Mouse (Mus musculus): ENCODE measurements around the gene Ypel3. TPM values are rescaled to one million over a fixed set of nuclear protein-coding genes. Genes with fewer than 3 reads are reported as not detected.
A peak's percentile ranks its signal among the peaks of the same experiment; 100 is the strongest.
"Not testable (repeated sequence)": the region's sequence is repeated elsewhere in the genome, so short reads cannot be mapped to it uniquely, and the experiment has no call there.

Gene Ypel3
- polyA plus RNA-seq (2015; fragmentation: Nextera tagmentation; extraction: Ambion mirVana): 102 and 119 TPM in 2 replicates

DNA sequence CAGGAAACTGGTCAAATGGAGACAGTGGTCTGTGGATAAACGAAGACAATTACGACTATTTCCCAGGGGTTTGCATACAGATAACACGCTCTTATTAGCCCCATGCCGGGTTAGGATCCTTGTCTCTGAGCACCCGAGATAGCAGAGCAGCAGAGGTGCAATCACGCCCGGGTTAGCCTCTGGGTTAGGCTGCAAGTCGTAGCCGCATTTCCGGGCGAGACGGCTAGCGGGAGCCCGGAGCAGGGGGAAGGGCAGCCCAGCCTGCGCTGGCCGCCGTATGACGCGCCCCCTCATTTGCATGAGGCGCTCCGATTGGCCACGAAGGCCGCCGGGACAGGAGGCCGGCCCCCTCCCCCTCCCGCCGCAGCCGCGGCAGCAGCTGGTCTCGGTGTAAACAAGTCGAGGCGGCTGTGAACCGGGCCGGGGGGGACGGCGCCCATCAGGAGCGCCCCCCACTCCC is at the start of gene Ypel3:
TSS of gene Ypel3 (plus strand) at position 358 of the 460 bp plus-strand sequence.
- ATAC-seq (ENCODE audit: low read depth): peak; percentile 96
- Histone ChIP-seq H3K9ac (ENCODE audit: low read depth, low read length) (peak within 1 kb of the TSS; percentile 100), H3K27ac (ENCODE audit: low read length) (peak within 1 kb of the TSS; percentile 94), H3K9me3 (replicated peaks; ENCODE audit: control insufficient read depth, low read length) (no peaks in the 10 kb centered on the region), H3K36me3 (ENCODE audit: control insufficient read depth, insufficient read depth) (peaks cover 10% of the 10 kb centered on the region), H3K4me2 (ENCODE audit: low read depth, low read length) (peak within 1 kb of the TSS; percentile 84), H3K27me3 (ENCODE audit: control insufficient read depth, insufficient read depth, low read depth, low read length) (no peaks in the 10 kb centered on the region), H3K4me3 (ENCODE audit: low read depth, low read length) (peak within 1 kb of the TSS; percentile 85), H3K4me1 (ENCODE audit: control insufficient read depth, low read depth, low read length) (peaks cover 48% of the 10 kb centered on the region)
- WGBS (ENCODE audit: insufficient replicate concordance): under 1% methylated on average over 35 of the region's 37 CpGs

DNA sequence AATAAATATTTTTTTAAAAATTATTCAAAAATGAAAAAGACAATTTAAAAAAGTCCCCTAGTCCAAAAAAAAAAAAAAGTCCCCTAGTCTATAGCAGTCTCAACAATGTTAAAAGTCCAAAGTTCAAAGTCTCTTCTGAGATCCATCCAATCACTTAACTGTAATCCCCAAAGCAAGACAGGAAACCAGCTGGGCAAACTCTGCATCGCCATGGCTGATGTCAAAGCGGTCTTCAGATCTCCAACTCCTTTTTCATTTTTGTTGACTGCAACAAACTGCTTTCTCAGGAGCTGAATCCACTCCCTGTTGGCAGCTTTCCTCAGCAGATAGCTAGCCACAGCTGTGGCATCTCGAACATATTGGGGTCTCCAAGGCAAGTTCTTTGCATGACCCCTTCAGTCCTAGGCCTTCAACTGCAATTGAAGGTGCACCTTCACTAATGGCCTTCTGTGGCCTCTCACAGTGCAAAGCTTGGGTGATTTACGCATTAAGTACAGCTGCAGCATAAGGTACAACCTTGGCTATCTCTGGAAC is 46.4 kb upstream of the Ypel3 start:
- H3K27me3 ChIP-seq (ENCODE audit: control insufficient read depth, insufficient read depth, low read depth, low read length); H3K27ac ChIP-seq (ENCODE audit: low read length); H3K4me2 ChIP-seq (ENCODE audit: low read depth, low read length); H3K36me3 ChIP-seq (ENCODE audit: control insufficient read depth, insufficient read depth); ATAC-seq (ENCODE audit: low read depth); H3K9me3 ChIP-seq (replicated peaks; ENCODE audit: control insufficient read depth, low read length); H3K4me3 ChIP-seq (ENCODE audit: low read depth, low read length); H3K9ac ChIP-seq (ENCODE audit: low read depth, low read length); H3K4me1 ChIP-seq (ENCODE audit: control insufficient read depth, low read depth, low read length): not testable (repeated sequence)
- 56% methylated on average over 4 of the region's 4 CpGs for WGBS (ENCODE audit: insufficient replicate concordance)

DNA sequence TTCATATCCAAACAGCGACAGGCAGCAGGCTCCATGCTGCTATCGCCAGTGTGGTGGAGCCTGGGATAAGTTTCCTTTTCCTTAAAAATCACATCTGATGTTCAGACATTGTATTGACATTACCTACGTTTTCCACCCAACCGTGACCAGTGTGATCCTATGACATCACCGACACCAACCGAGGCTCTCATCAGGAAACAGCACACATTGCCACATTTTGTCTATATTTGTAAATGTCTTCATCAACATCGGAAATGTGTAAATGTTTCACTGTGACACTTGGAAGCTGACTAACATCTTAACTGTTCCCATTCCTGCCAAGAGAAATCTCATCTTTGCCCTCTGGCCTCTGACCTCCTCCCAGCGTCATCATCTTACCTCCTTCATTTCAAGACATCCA is 40.6 kb upstream of the Ypel3 start:
- WGBS (ENCODE audit: insufficient replicate concordance): 67% methylated on average over 8 of the region's 8 CpGs
- Histone ChIP-seq H3K4me2 (ENCODE audit: low read depth, low read length) (no peak overlapping the region), H3K4me3 (ENCODE audit: low read depth, low read length) (no peak overlapping the region), H3K9me3 (replicated peaks; ENCODE audit: control insufficient read depth, low read length) (no peaks in the 10 kb centered on the region), H3K9ac (ENCODE audit: low read depth, low read length) (no peak overlapping the region), H3K4me1 (ENCODE audit: control insufficient read depth, low read depth, low read length) (no peaks in the 10 kb centered on the region), H3K27me3 (ENCODE audit: control insufficient read depth, insufficient read depth, low read depth, low read length) (no peaks in the 10 kb centered on the region), H3K36me3 (ENCODE audit: control insufficient read depth, insufficient read depth) (no peaks in the 10 kb centered on the region), H3K27ac (ENCODE audit: low read length) (no peak overlapping the region)
- no peak for ATAC-seq (ENCODE audit: low read depth)

DNA sequence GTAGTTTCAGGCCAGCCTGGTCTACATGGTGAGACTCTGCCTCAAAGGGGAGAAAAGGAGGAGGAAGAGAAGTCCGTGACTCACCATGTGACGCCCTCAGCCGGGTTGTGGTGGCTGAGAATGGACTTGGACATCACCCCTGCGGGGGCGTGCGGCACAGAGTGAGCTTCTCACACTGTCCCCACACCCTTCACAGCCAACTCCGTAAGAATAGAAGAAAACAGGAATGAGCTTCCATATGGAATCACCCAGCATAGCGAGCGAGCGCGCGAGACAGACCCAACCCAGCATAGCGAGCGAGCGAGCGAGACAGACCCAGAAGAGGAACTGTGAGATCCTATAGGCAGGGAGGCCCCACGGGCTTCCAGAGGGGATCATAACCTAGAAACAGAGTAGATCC is 37.2 kb upstream of the Ypel3 start:
- Histone ChIP-seq H3K36me3 (ENCODE audit: control insufficient read depth, insufficient read depth) (no peaks in the 10 kb centered on the region), H3K4me1 (ENCODE audit: control insufficient read depth, low read depth, low read length) (no peaks in the 10 kb centered on the region), H3K27ac (ENCODE audit: low read length) (no peak overlapping the region), H3K4me2 (ENCODE audit: low read depth, low read length) (no peak overlapping the region), H3K9me3 (replicated peaks; ENCODE audit: control insufficient read depth, low read length) (no peaks in the 10 kb centered on the region), H3K9ac (ENCODE audit: low read depth, low read length) (no peak overlapping the region), H3K4me3 (ENCODE audit: low read depth, low read length) (no peak overlapping the region), H3K27me3 (ENCODE audit: control insufficient read depth, insufficient read depth, low read depth, low read length) (no peaks in the 10 kb centered on the region)
- 73% methylated on average over 17 of the region's 17 CpGs for WGBS (ENCODE audit: insufficient replicate concordance)
- no peak for ATAC-seq (ENCODE audit: low read depth)

DNA sequence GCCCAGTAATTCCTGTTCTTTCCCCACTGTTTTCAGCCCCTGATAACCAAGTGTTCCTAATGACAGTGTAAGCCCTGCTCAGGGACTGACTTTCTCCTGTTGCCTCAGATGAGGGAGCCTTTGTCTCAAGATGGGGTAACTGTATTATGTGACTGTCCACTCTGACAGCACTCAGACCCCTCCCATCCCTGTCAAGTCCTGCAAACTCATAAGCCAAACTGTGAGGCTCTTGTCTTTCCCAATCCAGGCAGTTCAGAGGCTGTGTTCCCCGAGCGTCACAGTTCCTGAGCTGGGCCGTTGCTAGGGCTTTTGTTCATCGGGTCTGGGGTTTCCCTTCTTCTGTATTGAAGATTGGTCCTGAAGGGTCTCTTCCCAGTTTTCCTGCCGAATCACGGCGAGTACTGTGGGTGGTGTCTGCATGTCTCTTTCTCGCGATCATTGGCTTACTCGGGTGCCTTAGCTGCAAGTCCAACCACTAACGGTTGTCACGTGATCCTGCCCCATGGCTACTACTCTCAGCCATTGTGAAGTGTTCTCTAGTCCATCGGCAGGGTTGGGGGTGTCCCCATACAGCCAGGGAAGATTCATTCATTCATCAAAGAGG is 36.5 kb upstream of the Ypel3 start:
- Histone ChIP-seq H3K4me1 (ENCODE audit: control insufficient read depth, low read depth, low read length) (no peaks in the 10 kb centered on the region), H3K36me3 (ENCODE audit: control insufficient read depth, insufficient read depth) (no peaks in the 10 kb centered on the region), H3K4me2 (ENCODE audit: low read depth, low read length) (no peak overlapping the region), H3K9me3 (replicated peaks; ENCODE audit: control insufficient read depth, low read length) (no peaks in the 10 kb centered on the region), H3K9ac (ENCODE audit: low read depth, low read length) (no peak overlapping the region), H3K27ac (ENCODE audit: low read length) (no peak overlapping the region), H3K4me3 (ENCODE audit: low read depth, low read length) (no peak overlapping the region), H3K27me3 (ENCODE audit: control insufficient read depth, insufficient read depth, low read depth, low read length) (no peaks in the 10 kb centered on the region)
- ATAC-seq (ENCODE audit: low read depth): no peak
- WGBS (ENCODE audit: insufficient replicate concordance): 69% methylated on average over 13 of the region's 13 CpGs

DNA sequence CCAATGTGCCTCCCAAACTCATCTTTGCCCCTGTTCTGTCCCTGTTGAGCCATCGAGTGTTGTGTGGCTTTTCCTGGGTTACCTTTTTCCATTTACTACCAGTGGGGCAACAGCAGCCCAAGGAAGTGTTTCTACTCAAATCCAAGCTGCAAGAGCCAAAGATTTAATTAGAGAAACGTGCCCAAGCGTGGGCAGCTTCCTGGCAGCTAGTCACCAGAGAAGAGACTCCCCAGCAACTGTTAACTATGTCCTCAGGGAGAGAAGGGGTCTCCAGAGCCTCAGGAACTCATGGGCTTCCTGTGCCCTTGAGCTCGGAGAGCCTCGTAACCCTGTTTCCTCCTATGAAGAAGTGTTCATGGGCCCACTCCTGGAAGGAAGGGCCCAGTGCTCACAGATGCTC is 35.8 kb upstream of the Ypel3 start:
- H3K27ac ChIP-seq (ENCODE audit: low read length): no peak overlapping the region
- 44% methylated on average over 5 of the region's 5 CpGs for WGBS (ENCODE audit: insufficient replicate concordance)
- no peak overlapping the region for H3K9ac ChIP-seq (ENCODE audit: low read depth, low read length)
- H3K36me3 ChIP-seq (ENCODE audit: control insufficient read depth, insufficient read depth): no peaks in the 10 kb centered on the region
- no peak overlapping the region for H3K4me3 ChIP-seq (ENCODE audit: low read depth, low read length)
- no peaks in the 10 kb centered on the region for H3K4me1 ChIP-seq (ENCODE audit: control insufficient read depth, low read depth, low read length)
- no peaks in the 10 kb centered on the region for H3K9me3 ChIP-seq (replicated peaks; ENCODE audit: control insufficient read depth, low read length)
- no peak for ATAC-seq (ENCODE audit: low read depth)
- no peak overlapping the region for H3K4me2 ChIP-seq (ENCODE audit: low read depth, low read length)
- H3K27me3 ChIP-seq (ENCODE audit: control insufficient read depth, insufficient read depth, low read depth, low read length): no peaks in the 10 kb centered on the region

DNA sequence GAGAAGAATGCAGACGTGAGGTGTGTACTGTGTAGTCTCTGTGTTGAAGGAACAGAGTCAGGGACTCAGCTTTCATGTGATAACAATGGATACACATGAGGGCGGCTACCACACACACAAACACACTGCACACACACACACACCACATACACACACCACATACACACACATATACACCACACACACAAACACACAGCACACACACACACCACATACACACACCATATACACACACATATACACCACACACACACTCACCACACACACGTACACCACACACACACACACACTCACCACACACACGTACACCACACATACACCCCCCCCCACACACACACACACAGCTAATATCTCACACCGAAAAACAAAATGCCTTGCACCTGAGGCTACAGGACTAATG is 35.3 kb upstream of the Ypel3 start:
- Histone ChIP-seq H3K27ac (ENCODE audit: low read length) (no peak overlapping the region), H3K9ac (ENCODE audit: low read depth, low read length) (no peak overlapping the region), H3K27me3 (ENCODE audit: control insufficient read depth, insufficient read depth, low read depth, low read length) (no peaks in the 10 kb centered on the region), H3K4me2 (ENCODE audit: low read depth, low read length) (no peak overlapping the region), H3K4me1 (ENCODE audit: control insufficient read depth, low read depth, low read length) (no peaks in the 10 kb centered on the region), H3K9me3 (replicated peaks; ENCODE audit: control insufficient read depth, low read length) (no peaks in the 10 kb centered on the region), H3K4me3 (ENCODE audit: low read depth, low read length) (no peak overlapping the region), H3K36me3 (ENCODE audit: control insufficient read depth, insufficient read depth) (no peaks in the 10 kb centered on the region)
- 62% methylated on average over 5 of the region's 5 CpGs for WGBS (ENCODE audit: insufficient replicate concordance)
- ATAC-seq (ENCODE audit: low read depth): no peak

- no peak for ATAC-seq (ENCODE audit: low read depth)
- 78% methylated on average over 13 of the region's 13 CpGs for WGBS (ENCODE audit: insufficient replicate concordance)
Observed at GRCm38 (mm10) chr7:126741964-126742482, 34.7 kb upstream of the Ypel3 start.

GRCm38 (mm10) chr7:126746066-126746465 is 30.7 kb upstream of the Ypel3 start:
- ATAC-seq (ENCODE audit: low read depth): peak; percentile 63
- Histone ChIP-seq H3K9ac (ENCODE audit: low read depth, low read length) (no peak overlapping the region), H3K27ac (ENCODE audit: low read length) (peak overlapping the region; percentile 78), H3K36me3 (ENCODE audit: control insufficient read depth, insufficient read depth) (no peaks in the 10 kb centered on the region), H3K9me3 (replicated peaks; ENCODE audit: control insufficient read depth, low read length) (no peaks in the 10 kb centered on the region), H3K4me2 (ENCODE audit: low read depth, low read length) (peak overlapping the region; percentile 44), H3K4me1 (ENCODE audit: control insufficient read depth, low read depth, low read length) (peaks cover 8% of the 10 kb centered on the region), H3K4me3 (ENCODE audit: low read depth, low read length) (peak overlapping the region; percentile 33), H3K27me3 (ENCODE audit: control insufficient read depth, insufficient read depth, low read depth, low read length) (no peaks in the 10 kb centered on the region)
- WGBS (ENCODE audit: insufficient replicate concordance): 28% methylated on average over 12 of the region's 12 CpGs

More at GRCm38 (mm10) chr7:126741964-126742482, 34.7 kb upstream of the Ypel3 start:
- no peaks in the 10 kb centered on the region for H3K27me3 ChIP-seq (ENCODE audit: control insufficient read depth, insufficient read depth, low read depth, low read length)
- H3K36me3 ChIP-seq (ENCODE audit: control insufficient read depth, insufficient read depth): no peaks in the 10 kb centered on the region
- H3K9ac ChIP-seq (ENCODE audit: low read depth, low read length): no peak overlapping the region
- no peak overlapping the region for H3K27ac ChIP-seq (ENCODE audit: low read length)
- no peak overlapping the region for H3K4me3 ChIP-seq (ENCODE audit: low read depth, low read length)
- no peaks in the 10 kb centered on the region for H3K4me1 ChIP-seq (ENCODE audit: control insufficient read depth, low read depth, low read length)
- no peak overlapping the region for H3K4me2 ChIP-seq (ENCODE audit: low read depth, low read length)
- no peaks in the 10 kb centered on the region for H3K9me3 ChIP-seq (replicated peaks; ENCODE audit: control insufficient read depth, low read length)
